Mouse (Mus musculus) olfactory bulb, adult 2 months (tissue): Measurements from ENCODE around the gene Top3b.

Experiments used
- CTCF ChIP-seq: fragments of 200-500 bp; IDR thresholded peaks from 2 replicates; pipeline ENCODE4 v1.5.1; 2012; ENCODE audit warnings: low read depth, mild to moderate bottlenecking, low read length, moderate library complexity; ENCODE audit not compliant: insufficient read depth
- POLR2A ChIP-seq: fragments of 200-500 bp; IDR thresholded peaks from 2 replicates; pipeline ENCODE4 v1.6.1; 2012; ENCODE audit warnings: mild to moderate bottlenecking, low read depth, low read length, moderate library complexity; ENCODE audit not compliant: insufficient read depth

- TF ChIP-seq CTCF = no peak
- no peak for TF ChIP-seq POLR2A
Observed at GRCm38 (mm10) chr16:16902329-16902728, 31.8 kb downstream of the Top3b start.
